Mouse (Mus musculus) granulocyte monocyte progenitor cell, adult 5-6 weeks (primary cell): ENCODE measurements around the gene Cct8. TPM values are rescaled to one million over a fixed set of nuclear protein-coding genes. Genes with fewer than 3 reads are reported as not detected.
A peak's percentile ranks its signal among the peaks of the same experiment; 100 is the strongest.

ENCODE experiments used
- ATAC-seq: replicated peaks from 2 replicates; pipeline ENCODE4 v1.8.0; 2016; ENCODE audit warnings: mild to moderate bottlenecking, moderate TSS enrichment, inconsistent platforms; ENCODE audit not compliant: poor library complexity, severe bottlenecking
- total RNA-seq, 2 experiments: library from RNA; stranded (forward) in 1 of 2; stranded (reverse) in 1 of 2; fragments of 200-712, 200-1000 nt in 1 of 2; fragments of >200 nt in 1 of 2; fragmentation: Nextera tagmentation in 1 of 2; gene quantifications; 2 replicates each; pipeline ENCODE4 v1.2.3; 2014 to 2017

Cct8 gene
- total RNA-seq, 2 experiments from 2014 or later = 288 to 889 TPM

DNA sequence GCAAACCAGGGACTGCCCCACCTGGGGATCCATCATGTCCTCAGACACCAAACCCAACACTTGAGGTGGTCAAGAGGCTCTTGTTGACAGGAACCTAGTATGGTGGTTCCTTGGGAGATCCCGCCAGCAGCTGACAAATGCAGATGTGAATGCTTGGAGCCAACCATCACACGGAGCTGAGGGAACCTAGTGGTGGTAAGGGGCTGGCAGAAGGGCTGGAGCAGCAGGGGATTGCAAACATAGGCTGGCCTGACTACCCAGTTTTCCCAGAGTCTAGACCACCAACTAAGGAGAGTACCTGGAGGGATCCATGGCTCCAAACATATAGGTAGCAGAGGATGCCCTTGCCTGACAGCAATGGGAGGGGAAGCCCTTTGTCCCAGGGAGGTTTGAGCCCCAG lies 42.4 kb downstream of the Cct8 start:
- no peak for ATAC-seq

GRCm38 (mm10) chr16:87445528-87445927 lies 50.1 kb downstream of the Cct8 start:
- no peak for ATAC-seq

- ATAC-seq = no peak
Observed at GRCm38 (mm10) chr16:87445110-87445509, 50.6 kb downstream of the Cct8 start.

- ATAC-seq = no peak
Observed at GRCm38 (mm10) chr16:87444071-87444470, 51.6 kb downstream of the Cct8 start.

- no peak for ATAC-seq
Observed at GRCm38 (mm10) chr16:87443245-87443644, 52.4 kb downstream of the Cct8 start.

DNA sequence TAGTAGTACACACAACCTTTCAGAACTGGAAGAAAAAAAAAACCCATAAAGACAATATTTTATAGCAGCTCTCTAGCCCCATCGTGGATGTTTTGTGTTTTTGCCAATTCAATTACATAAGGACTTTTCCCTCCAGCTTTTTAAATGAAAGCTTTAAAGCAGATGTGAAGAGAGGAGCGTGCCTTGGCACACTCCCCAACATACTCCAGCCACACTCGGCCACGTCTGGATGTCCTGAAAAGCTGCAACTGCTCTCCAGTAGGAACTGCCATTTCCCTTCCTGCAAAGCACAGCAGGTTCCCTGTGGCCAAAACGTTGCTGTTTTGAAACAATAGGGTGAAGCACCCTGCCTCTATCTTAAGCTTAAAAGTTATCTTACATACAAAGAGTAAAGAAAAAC lies 53.4 kb downstream of the Cct8 start:
- no peak for ATAC-seq

DNA sequence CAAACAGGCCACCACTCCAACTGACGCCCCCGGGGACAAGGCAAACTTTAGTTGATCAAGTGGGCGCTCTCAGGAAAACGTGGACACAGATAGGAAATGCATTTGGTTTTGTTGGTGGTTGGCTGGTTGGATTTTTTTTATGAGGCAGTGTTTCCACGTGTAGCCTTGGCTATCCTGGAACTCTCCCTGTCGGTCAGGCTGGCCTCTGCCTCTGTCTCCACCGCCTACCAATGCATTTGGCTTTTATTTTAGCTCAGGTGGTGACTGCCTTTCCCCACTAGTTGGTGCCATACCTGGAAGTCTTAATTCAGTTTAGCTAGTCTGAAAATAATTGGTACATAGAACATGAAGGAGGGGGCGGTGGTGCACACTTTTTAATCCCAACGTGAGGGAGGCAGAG lies 54.6 kb downstream of the Cct8 start:
- peak; percentile 50 for ATAC-seq

- peak; percentile 93 for ATAC-seq
Observed at GRCm38 (mm10) chr16:87440184-87440686, 55.4 kb downstream of the Cct8 start, which contains the start of gene Rwdd2b. Gene Rwdd2b (minus strand): TSS chr16:87440573.

- no peak for ATAC-seq
Observed at GRCm38 (mm10) chr16:87438697-87439096, 57.0 kb downstream of the Cct8 start.

DNA sequence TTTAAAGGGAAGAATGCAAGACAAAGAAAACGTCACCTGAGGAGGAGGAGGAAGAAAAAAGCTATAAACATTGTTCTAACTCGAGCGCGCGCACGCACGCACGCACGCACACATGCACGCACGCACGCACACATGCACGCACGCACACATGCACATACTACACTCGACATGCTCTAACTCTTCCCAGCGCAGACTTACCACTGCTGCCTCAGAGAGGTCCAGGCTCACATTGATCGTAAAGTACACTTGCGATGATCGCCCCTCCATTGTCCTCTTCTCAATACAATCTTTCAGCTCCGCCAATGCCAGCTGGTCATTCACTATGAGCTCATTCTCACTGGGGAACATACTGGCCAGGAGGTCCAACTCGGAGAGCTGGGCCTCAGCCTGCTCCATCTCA lies 58.6 kb downstream of the Cct8 start:
- ATAC-seq = no peak

- no peak for ATAC-seq
Observed at GRCm38 (mm10) chr16:87435411-87436205, 60.1 kb downstream of the Cct8 start.

- no peak for ATAC-seq
Observed at GRCm38 (mm10) chr16:87434946-87435345, 60.7 kb downstream of the Cct8 start.

DNA sequence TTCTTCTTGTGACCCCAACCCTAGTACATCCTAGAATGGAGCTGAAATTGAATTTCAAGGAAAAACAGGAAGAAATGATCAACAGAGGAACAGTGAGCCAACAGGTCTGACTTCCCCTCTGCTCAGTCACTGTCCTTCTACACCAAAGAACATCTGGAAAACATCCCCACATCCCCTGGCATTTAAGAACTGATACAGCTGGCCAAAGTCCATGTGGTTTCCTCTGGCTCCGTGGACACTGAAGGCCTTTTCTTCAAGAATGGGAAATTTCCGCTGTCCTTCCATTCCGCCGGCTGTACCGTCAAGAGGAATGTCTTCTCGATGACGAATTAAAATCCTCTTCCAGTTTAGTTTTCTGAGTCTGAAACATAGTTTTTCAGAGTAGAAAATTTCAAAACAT lies 61.4 kb downstream of the Cct8 start:
- ATAC-seq = no peak

Other genes with a start within 250 kb of the Cct8 start
- gene N6amt1, start 141.7 kb downstream of the Cct8 start, total RNA-seq (2014; fragmentation: Nextera tagmentation) = 7.8 and 19.6 TPM in 2 replicates
- 10.0 and 13.2 TPM in 2 replicates for gene N6amt1, start 141.7 kb downstream of the Cct8 start, total RNA-seq (2017)
- gene Ltn1, start 63.3 kb downstream of the Cct8 start, total RNA-seq (2014; fragmentation: Nextera tagmentation) = 25.6 and 31.2 TPM in 2 replicates
- gene Ltn1, start 63.3 kb downstream of the Cct8 start, total RNA-seq (2017) = 28.5 and 28.6 TPM in 2 replicates
- 11.1 and 16.9 TPM in 2 replicates for gene Rwdd2b, start 55.3 kb downstream of the Cct8 start, total RNA-seq (2014; fragmentation: Nextera tagmentation)
- gene Rwdd2b, start 55.3 kb downstream of the Cct8 start, total RNA-seq (2017) = 17.5 and 18.5 TPM in 2 replicates
- gene Usp16, start 41.2 kb downstream of the Cct8 start, total RNA-seq (2014; fragmentation: Nextera tagmentation) = 72.4 and 73.8 TPM in 2 replicates
- 120 and 133 TPM in 2 replicates for gene Usp16, start 41.2 kb downstream of the Cct8 start, total RNA-seq (2017)
- gene Map3k7cl, start 57.5 kb upstream of the Cct8 start, total RNA-seq (2014; fragmentation: Nextera tagmentation) = not detected in 2 replicates
- not detected in 2 replicates for gene Map3k7cl, start 57.5 kb upstream of the Cct8 start, total RNA-seq (2017)
- 15.2 and 20.2 TPM in 2 replicates for gene Bach1, start 203.1 kb upstream of the Cct8 start, total RNA-seq (2014; fragmentation: Nextera tagmentation)
- gene Bach1, start 203.1 kb upstream of the Cct8 start, total RNA-seq (2017) = 29.6 and 29.8 TPM in 2 replicates